Mouse (Mus musculus): ENCODE data around the gene Olfr525.

Olfr525 gene

GRCm38 (mm10) chr7:140320558-140320957 is at the start of gene Olfr525:
Gene Olfr525, plus strand, starts transcription at chr7:140320858.
- no peak for DNase-seq (ENCODE audit: inconsistent age in 2 of 2, low spot score in 1 of 2)

- peak in 1 of 2 experiments; percentile 11 for DNase-seq (ENCODE audit: inconsistent age in 2 of 2, low spot score in 1 of 2)
These were observed 24.9 kb upstream of the Olfr525 start for GRCm38 (mm10) chr7:140295746-140296145.

- DNase-seq (ENCODE audit: inconsistent age in 2 of 2, low spot score in 1 of 2), result peak in 1 of 2 experiments; percentile 11
These were observed 23.8 kb upstream of the Olfr525 start for GRCm38 (mm10) chr7:140296876-140297275.

- peak in 1 of 2 experiments; percentile 11 for DNase-seq (ENCODE audit: inconsistent age in 2 of 2, low spot score in 1 of 2)
These were observed 21.2 kb upstream of the Olfr525 start for GRCm38 (mm10) chr7:140299416-140299815.

- DNase-seq (ENCODE audit: inconsistent age in 2 of 2, low spot score in 1 of 2), result no peak
These were observed 735 bp upstream of the Olfr525 start for GRCm38 (mm10) chr7:140319861-140320385.

GRCm38 (mm10) chr7:140321135-140321534 is 477 bp downstream of the Olfr525 start:
- no peak for DNase-seq (ENCODE audit: inconsistent age in 2 of 2, low spot score in 1 of 2)

- no peak for DNase-seq (ENCODE audit: inconsistent age in 2 of 2, low spot score in 1 of 2)
These were observed 9.2 kb downstream of the Olfr525 start for GRCm38 (mm10) chr7:140329766-140330304.

- DNase-seq (ENCODE audit: inconsistent age in 2 of 2, low spot score in 1 of 2), result no peak
These were observed 13.1 kb downstream of the Olfr525 start, which contains the start of gene Olfr527 for GRCm38 (mm10) chr7:140333717-140334116. Gene Olfr527, plus strand, starts transcription at chr7:140334017.

- DNase-seq (ENCODE audit: inconsistent age in 2 of 2, low spot score in 1 of 2), result no peak
These were observed 40.9 kb downstream of the Olfr525 start, which contains the start of gene Olfr60 for GRCm38 (mm10) chr7:140361571-140361970. Gene Olfr60, minus strand, starts transcription at chr7:140361671.

GRCm38 (mm10) chr7:140374300-140374699 is 53.6 kb downstream of the Olfr525 start:
- DNase-seq (ENCODE audit: inconsistent age in 2 of 2, low spot score in 1 of 2), result no peak

GRCm38 (mm10) chr7:140376231-140376630 is 55.6 kb downstream of the Olfr525 start, which contains the start of gene Olfr530:
Gene Olfr530, minus strand, starts transcription at chr7:140376331.
- DNase-seq (ENCODE audit: inconsistent age in 2 of 2, low spot score in 1 of 2), result no peak

GRCm38 (mm10) chr7:140376911-140377310 is 56.3 kb downstream of the Olfr525 start:
- no peak for DNase-seq (ENCODE audit: inconsistent age in 2 of 2, low spot score in 1 of 2)
